Mouse (Mus musculus) cerebellum, postnatal 10 days (tissue): ENCODE results near the gene Olfr1291-ps1.

Source experiments
- DNase-seq, 2 experiments: peaks; one replicate each; pipeline ENCODE4 v3.0.0; 2021; ENCODE audit warnings: mixed read lengths in 2 of 2

Olfr1291-ps1 gene

DNA sequence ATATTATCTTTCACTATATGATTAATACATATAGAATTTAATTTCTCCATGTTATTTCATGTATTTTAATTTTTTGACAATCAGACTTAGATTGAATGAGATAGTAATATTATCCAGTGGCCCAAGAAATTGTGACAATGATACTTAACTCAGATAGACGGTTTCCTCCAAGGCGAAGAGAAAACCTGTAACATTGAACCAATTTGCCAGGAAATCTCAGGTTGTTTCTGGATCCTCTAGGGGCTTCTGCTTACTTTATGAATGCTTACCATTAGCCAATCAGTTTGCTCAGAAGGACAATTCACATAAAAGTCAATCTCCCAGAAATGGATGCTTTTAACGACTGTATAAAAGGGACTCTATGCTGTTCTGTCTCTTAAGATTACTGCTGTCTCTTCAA is at the start of gene Olfr1291-ps1:
Gene Olfr1291-ps1, plus strand, starts transcription at position 301 of the 400 bp plus-strand sequence.
- DNase-seq, result no peak

DNA sequence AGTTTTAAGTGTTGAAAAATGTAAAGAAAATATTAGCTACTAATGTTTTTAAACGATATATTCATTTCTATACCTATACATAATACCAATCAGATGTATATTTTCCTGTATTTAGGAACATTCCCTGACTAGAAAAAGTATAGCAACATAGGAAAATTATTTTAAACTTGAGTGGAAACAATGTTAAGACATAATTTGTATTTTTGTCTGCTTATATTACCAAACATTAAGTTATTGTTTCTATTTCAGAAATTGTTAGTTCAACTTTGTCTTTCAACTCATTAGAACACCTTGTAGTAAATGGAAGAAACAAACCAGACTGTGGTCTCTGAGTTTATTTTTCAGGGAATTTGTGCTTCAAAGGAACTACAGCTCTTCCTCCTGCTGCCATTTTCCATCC is 48.1 kb upstream of the Olfr1291-ps1 start, which contains the start of gene Olfr1287:
Gene Olfr1287, plus strand, starts transcription at position 301 of the 400 bp plus-strand sequence.
- no peak for DNase-seq

DNA sequence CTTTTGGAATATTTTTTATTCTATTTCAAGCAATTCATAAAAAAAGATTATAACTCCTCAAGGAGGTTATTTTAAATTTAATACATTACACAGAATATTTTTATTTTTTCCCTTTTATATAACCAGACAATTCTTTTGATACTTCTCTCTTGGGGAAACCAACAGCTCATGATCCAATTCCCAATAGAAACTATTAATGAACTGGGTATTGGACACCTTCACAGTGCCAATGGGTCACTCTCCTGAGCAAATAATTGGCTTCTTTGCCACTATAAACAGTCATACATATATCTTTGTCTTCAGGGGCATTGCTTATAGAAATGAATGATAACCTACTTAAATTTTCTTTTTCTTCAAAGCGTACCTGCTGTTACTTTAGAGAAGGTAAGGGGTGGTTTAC is 23.2 kb upstream of the Olfr1291-ps1 start, which contains the start of gene Olfr1288:
Gene Olfr1288, plus strand, starts transcription at position 301 of the 400 bp plus-strand sequence.
- DNase-seq, result no peak

DNA sequence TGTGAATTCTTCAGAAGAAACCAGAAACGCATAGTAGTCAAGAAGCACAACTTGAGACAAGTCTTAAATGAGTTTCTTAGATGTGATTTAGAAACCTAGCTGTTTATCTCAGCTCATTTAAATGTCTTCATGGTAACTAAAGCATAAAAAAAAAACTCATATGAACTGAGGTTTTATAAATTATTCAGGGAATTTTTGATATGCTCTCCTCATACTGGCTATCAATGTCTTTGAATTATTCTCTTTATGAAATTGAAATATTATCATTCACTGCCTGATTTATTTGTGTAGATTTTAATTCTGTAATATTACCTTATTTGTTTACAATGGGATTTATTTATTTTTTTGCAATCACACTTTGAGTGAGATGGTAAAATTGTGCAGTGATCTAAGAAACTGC is 16.5 kb upstream of the Olfr1291-ps1 start, which contains the start of gene Olfr1289:
Gene Olfr1289, plus strand, starts transcription at position 301 of the 400 bp plus-strand sequence.
- no peak for DNase-seq

DNA sequence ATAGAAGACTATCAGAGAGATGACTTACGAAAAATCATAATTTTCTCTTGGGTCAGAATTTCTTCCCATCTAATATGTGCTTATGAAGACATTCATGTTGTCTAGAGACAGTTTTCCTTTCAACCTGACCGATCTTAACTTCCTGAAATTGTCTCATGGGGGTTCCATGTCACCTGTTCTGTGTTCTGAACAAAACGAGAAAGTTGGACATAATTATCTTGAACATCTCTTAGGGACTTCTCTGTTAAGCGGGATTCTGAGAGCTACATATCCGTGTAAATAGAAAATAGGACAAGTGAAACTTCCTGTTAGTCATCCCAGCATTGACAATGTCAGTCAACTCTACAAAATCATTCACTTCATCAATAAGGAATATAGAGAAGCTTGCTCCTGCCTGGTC is 3.3 kb upstream of the Olfr1291-ps1 start, which contains the start of gene Olfr1290:
Gene Olfr1290, minus strand, starts transcription at position 101 of the 400 bp plus-strand sequence.
- no peak for DNase-seq

DNA sequence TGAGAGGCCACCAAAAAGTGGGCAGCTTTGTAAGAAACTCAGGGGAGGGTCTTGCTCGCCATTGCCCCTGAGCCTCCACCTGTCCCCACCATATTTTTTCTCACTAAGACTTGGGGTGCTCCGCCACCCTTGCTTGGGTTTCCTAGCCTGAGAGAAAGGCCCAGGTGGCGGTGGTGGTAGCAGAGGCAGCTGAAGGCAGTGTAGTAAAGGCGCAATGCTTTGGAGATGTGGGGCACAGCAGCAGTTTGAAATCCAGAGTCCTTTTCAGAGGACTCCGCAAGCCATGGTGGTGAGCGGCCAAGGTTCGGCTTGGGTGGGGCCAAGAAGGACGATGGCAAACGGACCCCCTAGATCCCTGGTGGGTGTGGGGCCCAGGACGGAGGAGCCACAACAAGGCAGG is 20.5 kb downstream of the Olfr1291-ps1 start:
- no peak for DNase-seq

DNA sequence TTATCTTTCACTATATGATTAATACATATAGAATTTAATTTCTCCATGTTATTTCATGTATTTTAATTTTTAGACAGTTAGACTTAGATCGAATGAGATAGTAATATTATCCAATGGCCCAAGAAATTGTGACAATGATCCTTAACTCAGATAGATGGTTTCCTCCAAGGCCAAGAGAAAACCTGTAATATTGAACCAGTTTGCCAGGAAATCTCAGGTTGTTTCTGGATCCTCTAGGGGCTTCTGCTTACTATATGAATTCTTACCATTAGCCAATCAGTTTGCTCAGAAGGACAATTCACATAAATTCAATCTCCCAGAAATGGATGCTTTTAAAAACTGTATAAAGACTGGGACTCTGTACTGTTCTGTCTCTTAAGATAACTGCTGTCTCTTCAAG is 27.9 kb downstream of the Olfr1291-ps1 start, which contains the start of gene Olfr1293-ps:
Gene Olfr1293-ps, plus strand, starts transcription at position 301 of the 400 bp plus-strand sequence.
- no peak for DNase-seq

DNA sequence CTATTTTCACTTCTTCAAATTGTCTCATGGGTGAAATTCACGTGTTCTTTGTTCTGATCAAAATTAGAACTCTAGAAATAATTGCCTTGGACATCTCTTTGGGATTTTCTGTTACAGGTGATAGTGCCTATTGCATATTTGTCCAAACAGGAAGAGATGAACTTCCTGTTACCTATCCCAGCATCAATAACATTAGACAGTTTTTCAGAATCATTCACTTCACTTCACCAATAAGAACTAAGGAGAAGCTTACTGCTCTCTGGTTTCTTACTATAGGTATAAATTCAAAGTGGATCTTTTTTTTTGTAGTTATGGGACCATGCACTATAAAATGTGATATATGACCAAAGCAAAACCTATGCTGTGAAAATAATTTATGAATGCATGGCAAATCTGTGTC is 43.2 kb downstream of the Olfr1291-ps1 start, which contains the start of gene Olfr1294:
Gene Olfr1294, minus strand, starts transcription at position 101 of the 400 bp plus-strand sequence.
- DNase-seq, result no peak
